Mouse (Mus musculus) adrenal gland, adult (tissue): ENCODE measurements around the gene Polg2.
"Not testable (repeated sequence)": the region's sequence is repeated elsewhere in the genome, so short reads cannot be mapped to it uniquely, and the experiment has no call there.

ENCODE experiments used
- DNase-seq, 2 experiments: peaks; one replicate each; pipeline ENCODE4 v3.0.0; 2022 to 2023; ENCODE audit warnings: low spot score in 1 of 2; ENCODE audit not compliant: inconsistent age in 2 of 2

Polg2 gene

DNA sequence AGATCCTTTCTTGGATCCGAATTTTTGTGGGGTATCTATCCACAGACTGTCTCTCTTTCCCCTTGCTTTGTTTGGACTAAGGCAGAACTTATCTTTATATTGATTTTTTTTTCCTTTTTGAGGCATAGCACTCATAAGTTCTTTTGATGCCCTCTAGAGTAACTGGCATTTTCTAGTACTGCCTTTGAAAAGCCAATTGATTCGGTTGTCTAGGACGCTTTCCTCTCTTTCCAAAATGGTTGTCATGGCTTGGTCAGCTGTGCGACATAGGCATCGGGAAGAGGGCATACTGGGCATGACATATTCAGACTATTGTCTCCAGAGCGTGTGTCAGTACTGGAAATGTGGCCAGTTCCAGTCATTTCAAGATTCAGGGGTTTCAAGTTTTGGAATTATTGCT, 10.3 kb upstream of the Polg2 start:
- peak; percentile 26 to 70 for DNase-seq

DNA sequence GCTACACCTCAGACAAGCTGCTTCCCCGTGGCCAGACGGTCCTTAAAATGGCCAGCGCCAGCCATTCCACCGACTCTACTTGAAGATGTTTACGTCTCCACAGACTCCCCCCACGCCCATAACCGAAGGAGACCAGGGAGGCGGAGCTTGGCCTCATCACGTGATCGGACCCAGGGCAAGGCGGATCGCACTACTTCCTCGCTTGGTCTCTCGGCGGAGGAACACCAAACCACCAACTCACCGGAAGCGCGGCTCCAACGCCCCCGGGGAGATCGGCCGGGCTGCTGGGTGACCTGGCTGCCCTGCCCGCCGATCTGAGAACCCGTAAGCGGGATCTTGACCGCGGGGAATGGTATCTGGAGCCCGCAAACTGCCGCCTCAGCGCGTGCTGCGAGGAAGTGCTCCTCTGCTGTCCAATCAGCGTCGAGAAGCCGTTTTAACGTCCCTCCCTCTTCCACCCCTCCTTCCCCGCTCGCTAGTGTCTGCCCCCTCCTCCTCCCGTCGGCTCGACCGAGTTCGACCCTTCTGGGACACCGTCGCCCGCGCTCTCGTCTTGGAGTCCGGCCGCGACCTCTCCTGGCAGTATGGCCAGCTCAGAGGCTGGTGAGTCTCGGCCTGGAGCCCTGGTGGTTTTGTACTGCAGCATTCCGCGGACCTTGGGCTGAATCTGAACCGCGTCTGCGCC, 9.6 kb upstream of the Polg2 start, which contains the start of the genes Ddx5 and Cep95:
Gene Ddx5, minus strand, starts transcription at position 411 of the 685 bp plus-strand sequence.
Gene Cep95, plus strand, starts transcription at position 478 of the 685 bp plus-strand sequence.
- DNase-seq: peak in 1 of 2 experiments; percentile 99

DNA sequence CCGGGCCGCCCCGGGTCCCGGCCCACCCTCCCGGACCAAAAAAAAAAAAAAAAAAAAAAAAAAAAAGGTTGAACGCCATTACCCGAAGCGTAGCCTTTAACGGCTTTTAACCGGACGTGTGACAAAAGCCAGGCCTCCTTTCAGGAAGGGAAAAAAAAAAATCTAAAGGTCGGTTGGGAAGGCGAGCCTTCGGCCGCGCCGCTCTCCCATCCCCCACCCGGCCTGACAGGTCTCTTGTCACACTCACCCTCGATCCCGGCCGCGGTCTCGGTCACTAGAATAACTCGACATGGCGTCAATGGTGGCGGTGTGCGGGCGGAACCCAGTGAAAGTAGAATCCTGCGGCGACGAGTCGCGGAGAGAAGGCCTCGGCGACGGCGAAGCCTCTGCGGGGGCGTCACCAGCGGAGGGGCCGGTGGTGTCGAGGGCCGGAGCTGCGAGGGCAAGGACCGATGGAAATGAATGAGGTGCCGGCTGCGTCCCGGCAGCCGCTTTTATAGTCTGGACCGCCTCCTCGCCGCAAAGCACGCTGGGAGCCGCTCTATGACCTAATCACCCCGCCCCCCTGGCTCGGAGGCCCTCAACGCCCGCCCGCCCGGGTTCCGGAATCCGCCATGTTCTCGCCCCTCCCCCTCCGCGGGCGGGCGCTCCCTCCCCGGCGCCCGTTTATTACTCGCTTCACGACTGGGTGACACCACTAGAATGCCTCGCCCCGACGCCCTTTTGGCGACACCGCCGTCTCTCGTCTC, 8.9 kb upstream of the Polg2 start:
- peak; percentile 99 to 100 for DNase-seq

DNA sequence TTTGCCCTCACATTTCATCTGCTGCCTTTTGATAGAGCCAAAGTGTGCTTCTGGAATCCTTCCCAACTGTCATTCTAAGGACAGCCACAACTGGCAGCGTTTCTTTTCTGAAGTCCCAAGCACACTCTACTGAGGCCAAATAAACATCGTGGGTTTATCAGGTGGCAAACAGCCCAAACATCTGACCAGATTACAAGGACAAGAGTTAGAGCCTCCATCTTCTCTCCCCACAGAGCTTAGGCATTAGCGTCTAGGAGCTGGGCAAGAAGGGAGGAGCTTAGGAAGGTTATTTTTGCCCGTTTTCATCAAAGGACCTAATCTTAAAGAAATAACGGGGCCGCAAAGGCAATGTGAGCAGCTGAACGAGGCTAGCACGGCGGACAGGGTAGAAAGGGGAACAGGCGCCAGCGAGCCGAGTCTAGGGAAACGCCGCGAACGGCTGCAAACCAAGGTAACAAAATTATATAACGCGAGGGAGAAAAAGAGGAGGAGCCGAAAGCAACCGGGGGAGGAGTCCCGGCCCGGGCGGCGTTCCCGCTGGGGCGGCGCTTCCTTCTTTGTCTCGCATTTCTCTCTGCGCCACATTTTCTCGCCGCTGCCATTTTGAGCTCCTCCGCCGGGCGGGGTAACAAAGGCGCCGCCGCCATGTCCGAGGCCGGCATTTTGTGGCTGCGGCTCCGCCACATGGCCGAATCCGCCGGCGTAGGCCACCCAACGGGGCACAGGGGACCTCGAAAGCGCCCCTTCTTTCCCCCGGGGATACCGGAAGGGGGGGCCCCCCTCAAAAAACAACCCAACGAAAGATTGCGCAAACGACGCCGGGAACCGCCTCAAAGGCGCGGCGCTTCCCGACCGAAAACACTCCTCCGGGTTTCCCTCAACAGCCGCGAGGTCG, 8.0 kb upstream of the Polg2 start:
- DNase-seq: peak; percentile 94 to 98

DNA sequence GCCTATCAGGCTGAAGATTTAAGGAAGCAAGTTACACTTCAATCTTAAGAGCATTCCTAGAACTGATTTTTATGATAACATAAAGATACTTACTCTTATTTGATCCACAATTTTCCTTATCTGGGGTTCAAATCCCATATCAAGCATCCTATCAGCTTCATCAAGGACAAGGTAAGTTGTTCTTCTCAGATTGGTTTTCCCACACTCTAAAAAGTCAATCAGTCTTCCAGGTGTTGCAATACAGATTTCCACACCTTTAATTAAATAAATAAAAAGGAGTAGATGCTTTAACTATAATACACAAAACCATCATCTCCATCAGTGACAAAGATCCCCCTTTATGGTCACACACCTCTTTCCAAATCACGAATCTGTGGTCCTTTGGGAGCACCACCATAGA, 5.7 kb upstream of the Polg2 start:
- DNase-seq: no peak

DNA sequence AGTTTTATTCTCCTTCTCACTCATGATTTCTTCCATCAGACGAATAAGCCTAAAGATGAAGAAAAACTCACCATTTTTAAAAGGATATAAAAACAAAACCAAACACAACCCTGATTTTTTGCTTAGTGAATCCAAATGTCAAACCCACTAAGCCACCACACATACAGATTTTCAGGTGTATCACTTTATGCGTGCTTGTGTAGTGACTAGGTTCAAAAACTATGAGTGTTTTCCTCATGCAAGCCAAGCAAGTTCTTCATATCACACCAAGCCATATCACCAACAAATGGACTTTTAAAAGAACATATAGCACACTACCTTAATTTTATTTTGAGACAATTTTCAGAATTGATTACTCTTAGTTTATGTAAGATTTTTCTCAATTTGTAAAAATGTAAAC, 5.1 kb upstream of the Polg2 start:
- no peak for DNase-seq

DNA sequence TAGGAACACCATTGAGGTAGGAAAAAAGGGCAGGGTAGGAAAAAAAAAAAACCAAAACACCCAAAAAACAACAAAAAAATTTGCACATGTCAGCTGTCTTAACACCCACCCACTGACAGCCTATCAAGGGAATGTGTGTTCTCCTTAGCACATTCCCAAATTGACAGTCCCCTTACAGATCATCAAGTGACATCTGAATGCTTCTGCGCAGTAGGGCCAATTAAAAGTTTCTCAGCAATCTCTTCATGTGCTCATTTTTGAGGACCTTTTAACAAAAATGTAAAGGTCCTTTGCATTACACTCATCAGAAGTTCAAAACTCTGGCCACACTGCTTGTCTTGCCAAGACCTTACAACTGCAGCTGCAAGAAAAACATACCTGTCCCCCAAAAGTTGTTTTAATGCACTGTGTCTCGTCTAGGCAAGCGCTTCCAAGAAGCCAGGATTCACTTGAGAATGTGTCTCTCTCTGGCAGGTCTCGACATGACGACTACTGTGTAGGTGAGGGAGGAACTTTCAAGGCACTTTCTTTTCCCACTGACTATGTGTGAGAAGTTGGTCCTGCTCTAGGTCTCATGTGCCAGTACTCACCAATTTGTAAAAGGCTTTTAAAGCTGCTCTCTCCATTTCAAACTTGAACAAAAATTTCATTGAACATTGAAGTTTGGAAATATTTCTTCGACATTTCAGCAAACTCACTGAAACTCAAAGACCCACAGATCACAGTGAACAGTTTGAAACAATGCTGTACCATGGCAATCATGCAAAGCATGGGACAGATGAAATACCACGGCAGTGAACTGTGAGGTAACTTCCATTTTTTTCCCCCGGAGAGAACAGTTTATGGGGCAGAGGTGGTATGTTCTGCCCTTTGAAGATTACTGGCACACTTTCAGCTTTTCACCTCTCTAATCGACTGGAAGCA, 3.8 kb upstream of the Polg2 start:
- no peak for DNase-seq

DNA sequence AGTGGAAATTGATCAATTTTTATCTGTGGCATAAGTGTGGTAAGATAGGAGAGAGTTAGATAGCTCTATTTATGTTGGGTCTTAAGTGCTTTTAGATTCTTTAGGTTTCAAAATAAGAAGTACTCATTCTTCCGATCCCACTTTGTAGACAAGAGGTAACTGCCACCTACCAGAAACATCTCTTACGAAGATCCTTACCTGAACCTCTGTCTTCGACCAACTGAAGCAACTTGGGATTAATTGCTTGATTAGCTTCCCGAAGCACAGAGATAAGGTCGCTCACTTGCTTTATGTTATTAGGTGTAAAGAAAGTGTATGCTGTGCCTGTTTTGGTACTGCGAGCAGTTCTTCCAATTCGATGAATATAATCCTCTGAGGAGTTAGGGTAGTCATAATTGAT, 2.9 kb upstream of the Polg2 start:
- DNase-seq: not testable (repeated sequence)

DNA sequence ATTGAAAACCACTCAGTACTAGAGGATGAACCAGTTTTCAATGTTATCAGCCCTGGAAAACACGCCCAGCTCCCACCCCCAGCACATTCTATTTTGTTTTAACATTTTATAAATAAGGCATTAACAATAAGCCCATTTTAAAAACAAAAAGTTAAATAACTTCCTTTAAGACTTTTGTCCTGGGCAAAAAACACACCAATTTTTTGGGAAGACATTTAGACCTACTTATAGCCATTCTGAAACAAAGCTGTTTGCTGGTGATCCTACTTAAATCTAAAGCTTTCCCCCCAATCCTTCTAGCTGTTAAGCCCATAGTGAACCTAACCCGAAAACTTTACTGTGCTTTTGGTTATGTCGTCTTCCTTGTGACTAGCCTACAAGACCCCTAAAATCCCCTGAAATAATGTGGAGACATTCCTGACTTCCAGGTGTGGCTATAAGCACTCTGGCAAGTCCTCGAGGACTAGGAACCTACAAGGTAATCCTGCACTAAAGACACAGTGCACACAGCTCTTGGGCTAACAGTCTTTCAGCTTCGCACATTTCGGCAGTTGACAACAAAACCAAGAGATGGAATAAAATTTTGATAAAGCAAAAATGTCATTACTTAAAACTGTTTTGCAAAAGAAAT, 1.4 kb upstream of the Polg2 start:
- DNase-seq: peak in 1 of 2 experiments; percentile 55

DNA sequence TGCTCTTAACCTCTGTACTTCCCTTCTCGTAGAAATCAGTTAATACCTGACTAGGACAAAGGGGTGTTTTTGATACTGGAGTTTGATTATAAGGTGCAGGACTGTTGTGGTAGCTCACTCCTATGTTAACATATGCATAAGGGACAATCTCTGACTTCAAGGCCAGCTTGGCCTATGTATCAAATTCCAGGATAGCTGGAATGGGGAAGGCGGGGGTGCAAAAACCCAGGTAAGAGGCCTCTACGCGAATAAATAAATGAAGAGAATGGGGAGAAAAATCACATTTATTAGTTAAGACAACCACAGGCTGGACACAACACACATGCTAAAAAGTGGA, 720 bp upstream of the Polg2 start:
- DNase-seq: peak in 1 of 2 experiments; percentile 70

DNA sequence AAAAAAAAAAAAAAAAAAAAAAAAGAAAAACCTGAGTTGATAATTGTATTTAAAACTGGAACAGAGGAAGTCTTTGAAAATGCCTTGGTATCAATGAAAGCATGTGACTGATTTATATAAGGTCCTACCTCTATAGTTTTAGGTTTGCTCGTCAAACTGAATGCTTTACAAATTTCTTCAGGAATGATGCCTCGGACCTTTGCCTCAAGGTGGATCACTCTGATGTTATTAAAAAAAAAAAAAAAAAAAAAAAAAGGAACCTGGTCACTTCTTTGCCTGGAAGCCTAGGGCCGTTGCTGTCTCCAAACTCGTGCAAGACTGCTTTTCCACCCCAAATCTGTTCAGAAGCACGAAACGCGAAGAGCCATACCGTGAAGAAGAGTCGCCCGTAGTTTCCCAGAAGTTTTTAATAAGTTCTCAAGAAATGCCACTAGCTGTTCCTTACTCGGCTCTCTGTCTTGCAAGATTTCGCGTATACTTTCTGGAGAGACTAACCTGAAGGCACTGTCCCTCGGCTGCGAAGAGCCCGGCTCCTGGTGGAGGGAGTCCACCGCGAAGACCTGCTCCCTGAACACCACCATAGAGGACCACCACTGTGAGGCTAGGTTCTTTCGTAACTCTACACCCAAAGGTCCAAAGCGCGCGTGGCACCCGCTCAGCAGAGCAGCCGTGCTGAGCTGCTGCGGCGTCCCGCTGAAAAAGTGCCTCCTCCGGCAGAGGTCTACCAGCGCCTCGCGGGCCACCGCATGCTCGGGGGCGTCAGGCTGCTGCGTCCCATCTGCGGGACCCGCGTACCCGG, 549 bp downstream of the Polg2 start:
- DNase-seq: no peak

DNA sequence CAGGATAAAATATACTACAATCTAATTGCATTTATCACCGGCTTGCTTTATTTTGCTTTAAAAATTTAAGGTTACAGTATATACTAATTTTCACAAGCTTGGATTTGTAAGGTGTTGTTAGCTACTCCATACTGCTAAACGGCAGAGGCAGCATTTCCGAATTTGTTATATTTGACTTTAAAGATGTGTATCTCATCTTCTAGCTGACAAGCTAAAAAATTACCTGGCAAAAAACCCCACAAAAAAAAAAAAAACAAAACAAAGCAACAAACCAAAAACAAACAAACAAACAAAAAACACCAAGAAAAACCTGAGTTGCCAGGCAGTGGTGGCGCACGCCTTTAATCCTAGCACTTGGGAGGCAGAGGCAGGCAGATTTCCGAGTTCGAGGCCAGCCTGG, 1.2 kb downstream of the Polg2 start:
- no peak for DNase-seq

DNA sequence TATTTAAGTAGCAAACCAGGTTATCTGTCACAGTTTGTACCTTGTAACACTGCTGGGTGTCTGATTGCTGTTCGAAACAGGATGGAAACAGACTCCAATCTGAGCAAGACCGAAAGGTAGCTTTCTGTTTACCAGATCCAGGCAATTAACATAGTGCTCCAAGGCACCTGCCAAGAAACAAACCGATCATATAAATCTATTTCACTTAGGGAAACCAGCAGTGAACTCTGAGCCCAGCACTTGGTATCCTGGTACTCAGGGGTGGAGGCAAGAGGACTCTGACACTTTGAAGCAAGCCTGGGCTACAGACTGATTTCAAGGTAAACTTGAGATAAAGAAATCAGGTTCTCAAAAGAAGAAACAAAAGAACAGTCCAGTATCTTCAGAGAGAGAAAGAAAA, 1.9 kb downstream of the Polg2 start:
- DNase-seq: no peak

DNA sequence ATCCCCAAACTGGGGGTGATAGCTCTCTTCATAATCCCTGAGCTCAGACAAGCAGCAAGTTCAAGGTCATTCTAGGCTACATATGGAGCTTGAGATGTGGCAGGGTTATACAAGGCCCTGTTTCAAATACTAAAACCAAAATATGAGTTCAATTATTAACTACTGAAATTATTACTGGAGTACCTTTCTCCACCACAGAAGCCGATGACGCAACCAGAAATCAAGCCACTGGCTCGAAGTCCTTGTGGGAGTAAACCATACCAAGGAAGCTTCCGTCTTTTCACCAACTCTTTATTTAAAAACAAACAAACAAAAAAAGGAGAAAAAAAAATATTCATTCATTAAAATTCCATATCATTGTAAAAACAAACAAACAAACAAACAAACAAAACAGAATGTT, 2.4 kb downstream of the Polg2 start:
- no peak for DNase-seq

DNA sequence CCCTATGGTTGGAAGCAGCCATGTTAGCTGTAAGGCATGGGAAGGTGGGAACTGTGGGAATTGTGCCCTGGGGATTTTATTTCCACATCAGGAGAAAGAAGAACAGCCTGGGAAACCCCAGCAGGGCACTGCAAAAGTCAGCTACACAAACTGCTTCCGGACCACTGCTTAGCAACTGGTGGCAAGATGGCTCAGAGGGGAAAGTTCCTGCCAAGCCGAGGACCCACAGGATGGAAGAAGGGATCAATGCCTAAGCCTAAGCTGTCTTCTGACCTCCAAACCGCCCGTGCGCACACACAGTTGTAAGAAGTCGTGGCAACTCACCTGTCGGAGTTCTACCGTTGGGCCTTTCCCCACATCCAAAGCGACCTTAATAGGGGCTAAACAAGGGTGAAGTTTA, 6.3 kb downstream of the Polg2 start:
- no peak for DNase-seq

DNA sequence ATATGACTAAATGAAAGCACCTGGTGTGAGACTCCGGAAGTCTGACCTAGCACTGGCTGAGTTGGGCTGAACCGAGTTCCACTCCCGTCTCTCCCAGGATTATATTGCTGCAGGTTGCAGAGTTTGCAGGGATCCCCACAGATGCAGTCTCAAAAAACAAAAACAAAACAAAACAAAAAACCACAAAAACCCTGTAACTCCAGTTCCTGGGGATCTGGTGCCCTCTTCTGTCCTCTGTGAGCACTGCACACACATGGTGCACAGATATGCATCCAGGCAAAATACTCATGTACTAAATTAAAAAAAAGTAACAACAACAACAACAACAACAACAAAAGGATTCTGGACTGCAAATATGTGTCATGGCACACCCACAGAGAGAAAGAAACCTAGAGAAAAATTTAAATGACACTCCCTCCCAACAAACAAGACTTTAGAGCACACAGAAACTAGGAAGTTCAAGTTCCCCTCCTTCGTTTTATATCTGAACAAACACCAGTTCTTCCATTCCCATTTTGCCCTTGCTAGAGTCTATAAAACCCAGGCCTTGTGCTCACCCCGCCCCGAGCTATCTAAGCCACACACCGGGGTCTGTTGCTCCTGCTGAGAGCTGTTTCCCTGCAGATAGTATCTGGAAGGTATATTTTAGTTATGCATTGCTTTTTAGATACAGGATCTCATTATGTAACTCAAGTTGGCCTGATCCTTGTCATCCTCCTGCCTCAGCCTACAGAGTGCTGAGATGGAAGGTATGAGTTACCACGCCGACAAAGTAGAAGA, 9.0 kb downstream of the Polg2 start:
- no peak for DNase-seq

DNA sequence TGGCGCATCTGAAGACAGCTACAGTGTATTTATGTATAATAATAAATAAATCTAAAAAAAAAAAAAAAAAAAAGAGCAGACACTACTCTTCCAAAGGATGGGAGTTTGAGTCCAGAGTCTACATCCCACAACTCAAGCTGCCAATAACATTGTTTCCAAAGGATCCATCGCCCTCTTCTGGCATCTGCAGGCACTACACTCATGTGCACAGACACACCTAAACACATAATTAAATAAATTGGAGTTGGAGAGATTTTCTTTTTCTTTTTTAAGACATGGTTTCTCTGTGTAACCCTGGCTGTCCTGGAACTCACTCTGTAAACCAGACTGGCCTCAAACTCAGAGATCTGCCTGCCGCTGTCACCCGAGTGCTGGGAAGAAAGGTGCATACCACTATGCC, 11.8 kb downstream of the Polg2 start:
- DNase-seq: no peak

DNA sequence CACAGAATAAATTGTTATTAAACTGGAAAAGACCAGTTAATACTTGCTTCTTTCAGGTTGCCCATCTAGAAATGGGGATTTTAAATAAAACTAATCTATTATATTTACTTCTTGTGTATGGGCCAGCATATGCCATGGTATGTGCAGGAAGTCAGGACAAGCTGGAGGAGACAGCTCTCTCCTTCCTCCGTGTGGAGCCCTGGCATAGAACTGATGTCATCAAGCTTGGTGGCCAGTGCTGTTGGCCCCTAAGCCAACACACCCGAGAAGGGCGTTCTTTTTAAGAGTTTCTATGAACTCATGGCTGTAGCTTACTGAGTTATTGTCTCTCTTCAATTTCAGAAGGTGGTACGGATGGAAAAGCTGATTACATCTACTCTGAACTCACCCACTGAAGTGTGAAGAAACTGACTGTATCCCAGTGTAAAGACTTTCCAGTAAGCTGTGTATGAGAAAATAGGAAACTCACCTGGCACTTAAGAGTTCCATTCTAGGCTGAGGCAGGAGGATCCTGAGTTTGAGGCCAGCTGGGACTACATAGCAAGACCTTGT, 12.7 kb downstream of the Polg2 start:
- DNase-seq: no peak
